Mouse (Mus musculus) ES-Bruce4 (cell line): ENCODE results near the gene Hrh3.

Source experiments
- CTCF ChIP-seq: IDR thresholded peaks from one replicate; pipeline ENCODE4 v1.8.1; 2011; ENCODE audit warnings: low read depth, low read length
- POLR2A ChIP-seq: IDR thresholded peaks from one replicate; pipeline ENCODE4 v1.8.1; 2011; ENCODE audit warnings: low read length; ENCODE audit not compliant: insufficient read depth

GRCm38 (mm10) chr2:180071671-180072070 lies 32.6 kb downstream of the Hrh3 start:
- TF ChIP-seq CTCF (no peak), POLR2A (no peak)
